Mouse (Mus musculus) heart, adult 8-10 months (tissue): ENCODE results near the gene Itgal. TPM values are rescaled to one million over a fixed set of nuclear protein-coding genes. Genes with fewer than 3 reads are reported as not detected.
"Not testable (repeated sequence)": the region's sequence is repeated elsewhere in the genome, so short reads cannot be mapped to it uniquely, and the experiment has no call there.

ENCODE experiments used
- DNase-seq: peaks from one replicate; pipeline ENCODE4 v3.0.0; 2022; ENCODE audit warnings: low spot score
- total RNA-seq, 4 experiments: library from RNA; stranded (reverse); gene quantifications; 2 replicates each; pipeline ENCODE4 v1.2.4; 2022

Itgal gene
- total RNA-seq, 4 experiments from 2014 or later, result 1.1 to 2.0 (median 1.6) TPM

DNA sequence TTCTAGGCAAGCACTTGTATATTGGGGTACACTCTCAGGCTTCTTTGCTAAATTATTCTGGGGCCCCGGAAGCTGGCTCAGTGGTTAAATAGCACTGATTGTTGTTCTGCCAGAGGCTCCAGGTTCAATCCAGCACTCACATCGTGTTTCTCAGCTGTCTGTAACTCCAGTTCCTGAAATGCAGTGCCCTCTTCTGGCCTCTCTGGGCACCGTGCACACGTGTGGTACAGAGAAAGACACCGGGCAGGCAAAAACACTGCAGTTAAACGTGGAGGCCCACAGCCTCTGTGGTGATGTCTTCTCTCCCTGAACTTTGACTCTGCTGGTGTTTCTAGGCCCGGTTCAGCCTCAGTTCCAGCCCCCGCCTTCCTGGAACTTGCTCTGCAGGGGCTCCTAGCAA, 17.7 kb upstream of the Itgal start:
- no peak for DNase-seq

DNA sequence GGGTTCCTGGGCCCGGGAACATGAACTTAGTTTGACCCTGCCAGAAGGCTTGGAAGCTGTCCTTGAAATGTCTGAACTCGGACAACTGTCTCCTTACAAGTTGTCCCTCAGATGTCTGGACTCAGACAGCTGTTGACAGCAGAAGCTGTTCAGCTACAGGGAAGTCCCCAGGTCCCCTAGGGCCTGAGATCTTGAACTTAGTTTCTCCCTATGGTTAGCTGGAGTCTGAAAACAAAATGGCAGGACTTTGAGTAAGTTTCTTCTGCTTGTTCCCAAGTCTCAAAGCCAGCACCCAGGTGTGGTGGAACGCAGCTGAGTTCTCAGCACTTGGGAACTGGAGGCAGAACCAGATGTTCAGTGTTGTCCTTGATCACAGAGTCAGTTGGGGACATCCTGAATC, 16.0 kb upstream of the Itgal start:
- DNase-seq, result peak; percentile 24

DNA sequence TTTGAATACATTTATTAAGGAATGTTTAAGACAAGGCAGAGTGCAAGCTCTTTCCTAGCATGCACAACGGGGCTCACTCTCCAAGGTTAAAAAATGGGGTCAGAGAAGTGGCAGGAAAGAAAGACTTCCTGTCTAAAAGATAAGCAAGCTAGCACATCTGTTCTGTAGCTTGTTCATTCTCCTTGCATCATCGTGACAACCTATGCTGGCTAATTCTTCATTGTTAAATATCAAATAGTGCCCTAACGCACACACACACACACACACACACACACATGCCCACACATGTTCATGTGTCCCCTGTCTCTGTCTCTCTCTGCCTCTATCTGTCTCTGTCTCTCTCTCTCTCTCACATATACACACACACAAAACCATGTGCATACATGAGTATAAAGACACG, 14.9 kb upstream of the Itgal start:
- no peak for DNase-seq

DNA sequence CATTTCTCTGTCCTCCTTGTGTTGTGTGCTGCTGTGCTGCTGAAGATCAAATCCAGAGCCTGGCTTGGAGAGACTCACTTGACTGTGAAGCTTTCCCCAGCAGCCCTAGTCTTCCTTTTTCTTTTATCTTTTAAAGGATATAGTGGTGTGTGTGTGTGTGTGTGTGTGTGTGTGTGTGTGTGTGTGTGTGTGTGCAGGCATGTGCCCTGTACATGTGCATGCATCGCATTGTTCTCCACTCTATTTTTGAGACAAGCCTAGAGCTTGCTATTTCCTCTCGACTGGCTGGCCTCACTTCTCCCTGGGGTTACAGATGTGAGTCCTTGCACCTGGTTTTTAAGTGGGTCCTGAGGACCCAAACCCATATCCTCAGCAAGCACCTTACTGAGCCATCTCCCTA, 13.9 kb upstream of the Itgal start:
- DNase-seq, result no peak

- DNase-seq, result no peak
These were observed 10.9 kb upstream of the Itgal start for GRCm38 (mm10) chr7:127285154-127285553.

GRCm38 (mm10) chr7:127287940-127288339, 8.1 kb upstream of the Itgal start:
- DNase-seq, result no peak

DNA sequence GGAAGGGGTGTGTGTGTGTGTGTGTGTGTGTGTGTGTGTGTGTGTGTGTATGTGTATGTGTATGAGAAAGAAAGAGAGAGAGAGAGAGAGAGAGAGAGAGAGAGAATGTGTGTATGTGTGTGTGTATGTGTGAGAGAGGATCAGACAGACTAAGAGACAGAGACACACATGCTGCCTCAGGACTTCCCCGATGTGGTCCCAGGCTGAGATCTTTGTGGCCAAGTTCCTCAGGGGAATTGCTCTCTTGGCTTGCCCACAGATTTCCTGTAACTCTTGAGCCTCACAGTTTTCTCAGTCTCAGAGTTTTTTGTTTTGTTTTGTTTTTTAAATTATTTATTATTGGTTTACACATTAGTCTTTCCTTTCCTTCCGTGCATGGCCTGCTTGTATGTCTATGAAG, 6.8 kb upstream of the Itgal start:
- no peak for DNase-seq

DNA sequence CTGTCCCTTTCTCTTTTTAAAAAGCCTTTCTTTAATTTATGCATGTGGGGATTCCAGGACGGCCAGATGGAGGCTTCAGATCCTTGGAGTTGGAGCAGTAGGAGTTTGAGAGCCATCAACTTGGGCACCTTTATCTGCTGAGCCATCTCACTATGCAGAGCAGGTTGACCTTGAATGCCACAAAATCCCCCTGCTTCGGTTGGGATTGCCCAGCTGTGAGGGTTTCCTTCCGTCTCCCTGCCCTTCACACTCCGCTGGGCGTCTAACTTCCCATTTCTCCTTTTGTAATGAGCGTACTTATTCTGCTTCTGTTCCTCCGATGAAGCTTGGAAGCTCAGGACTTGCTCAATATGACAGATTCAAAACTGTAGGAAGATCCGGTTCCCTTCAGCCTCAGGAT, 5.9 kb upstream of the Itgal start:
- DNase-seq, result no peak

DNA sequence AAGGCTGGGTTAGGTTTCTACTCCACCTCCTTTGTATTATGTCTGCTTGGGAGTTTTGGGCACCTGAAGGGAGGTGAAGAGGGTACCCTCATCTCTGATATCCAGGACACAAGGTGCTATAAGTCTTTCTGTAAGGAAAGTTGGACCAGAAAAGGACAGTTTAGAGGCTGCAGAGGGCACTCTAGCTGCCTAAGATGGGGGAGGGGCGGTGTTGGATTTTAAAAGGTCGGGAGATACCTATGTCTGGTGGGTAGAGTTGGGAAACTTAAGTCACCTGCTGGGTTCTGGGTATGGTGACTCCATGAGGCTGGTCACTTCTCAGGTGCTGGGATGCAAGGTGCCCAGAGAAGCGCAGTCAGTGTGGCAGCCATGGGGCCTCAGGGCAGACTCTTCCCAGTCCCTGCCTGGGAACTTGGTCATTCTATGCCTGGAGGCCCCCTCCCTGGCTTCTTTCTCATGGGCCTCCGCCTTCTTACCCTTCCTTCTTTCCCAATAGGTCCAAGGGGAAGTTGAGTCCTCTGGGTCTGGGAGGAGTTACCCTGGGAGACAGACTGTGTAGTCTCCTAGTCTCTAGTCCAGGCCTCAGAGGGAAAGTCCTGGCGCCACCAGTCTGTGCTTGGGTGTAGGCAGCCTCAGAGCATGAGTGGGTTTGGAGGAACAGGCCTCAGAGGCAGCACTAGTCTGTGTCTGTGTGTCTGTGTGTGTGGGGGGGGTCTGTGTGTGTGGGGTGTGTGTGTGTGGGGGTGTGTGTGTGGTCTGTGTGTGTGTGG, 911 bp downstream of the Itgal start:
- DNase-seq, result no peak

DNA sequence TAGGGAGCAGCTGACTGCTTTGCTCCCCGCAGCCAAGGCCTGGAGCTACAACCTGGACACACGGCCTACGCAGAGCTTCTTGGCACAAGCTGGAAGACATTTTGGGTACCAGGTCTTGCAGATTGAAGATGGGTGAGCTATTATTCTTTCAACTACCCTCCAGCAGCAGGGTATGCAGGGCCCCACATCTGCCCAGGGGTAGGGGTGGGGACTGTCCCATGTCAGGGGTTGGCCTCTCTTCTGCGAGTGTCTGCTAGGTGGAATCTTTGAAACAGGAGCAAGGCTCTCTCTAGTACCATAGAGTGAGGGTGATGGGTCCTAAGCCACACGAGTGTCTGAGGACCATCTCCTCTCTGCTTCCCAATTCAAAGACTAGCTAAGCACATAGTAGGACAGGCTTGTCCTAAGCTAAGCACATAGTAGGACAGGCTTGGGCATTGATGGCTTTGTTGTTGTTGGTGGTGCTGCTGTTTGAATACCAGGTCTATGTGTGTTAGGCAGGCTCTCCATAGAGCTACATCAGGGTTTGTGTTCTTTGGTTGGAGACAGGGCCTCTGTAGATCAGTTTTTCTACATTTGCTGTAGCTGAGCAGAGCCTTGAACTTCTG, 1.6 kb downstream of the Itgal start:
- DNase-seq, result no peak

GRCm38 (mm10) chr7:127308431-127308830, 12.4 kb downstream of the Itgal start:
- DNase-seq, result no peak

GRCm38 (mm10) chr7:127308887-127309286, 12.8 kb downstream of the Itgal start:
- peak; percentile 65 for DNase-seq

DNA sequence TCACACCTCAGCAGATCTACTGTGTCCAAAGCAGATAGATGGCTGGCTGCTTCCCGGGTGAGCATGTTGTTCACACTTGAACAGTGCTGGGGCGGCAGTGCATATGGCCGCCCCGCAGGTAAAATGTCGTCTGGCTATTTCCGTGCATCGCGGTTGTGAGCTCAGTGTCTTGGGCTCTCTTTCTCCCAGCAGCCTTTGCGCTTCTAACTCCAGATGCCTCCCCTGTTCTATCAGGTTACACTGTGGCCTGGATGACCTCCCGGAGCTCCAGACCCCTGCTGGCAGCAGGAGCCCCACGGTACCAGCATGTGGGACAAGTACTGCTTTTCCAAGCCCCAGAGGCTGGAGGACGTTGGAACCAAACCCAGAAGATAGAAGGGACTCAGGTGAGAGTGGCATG, 13.9 kb downstream of the Itgal start:
- no peak for DNase-seq

DNA sequence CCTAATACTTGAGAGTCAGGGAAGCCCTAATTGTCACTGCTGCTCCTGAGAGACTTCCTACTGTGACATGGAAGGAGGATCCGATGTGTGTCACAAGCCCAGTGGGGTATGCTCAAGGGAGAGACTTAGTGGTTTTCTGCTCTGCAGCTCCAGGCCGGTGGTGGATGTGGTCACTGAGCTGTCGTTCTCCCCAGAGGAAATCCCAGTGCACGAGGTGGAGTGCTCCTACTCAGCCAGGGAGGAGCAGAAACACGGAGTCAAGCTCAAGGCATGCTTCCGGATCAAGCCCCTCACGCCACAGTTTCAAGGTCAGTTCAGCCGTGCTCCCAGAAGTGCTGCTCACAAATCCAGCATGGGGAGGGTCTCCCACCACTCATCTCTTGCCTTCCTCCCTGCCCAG, 17.9 kb downstream of the Itgal start:
- DNase-seq, result no peak

DNA sequence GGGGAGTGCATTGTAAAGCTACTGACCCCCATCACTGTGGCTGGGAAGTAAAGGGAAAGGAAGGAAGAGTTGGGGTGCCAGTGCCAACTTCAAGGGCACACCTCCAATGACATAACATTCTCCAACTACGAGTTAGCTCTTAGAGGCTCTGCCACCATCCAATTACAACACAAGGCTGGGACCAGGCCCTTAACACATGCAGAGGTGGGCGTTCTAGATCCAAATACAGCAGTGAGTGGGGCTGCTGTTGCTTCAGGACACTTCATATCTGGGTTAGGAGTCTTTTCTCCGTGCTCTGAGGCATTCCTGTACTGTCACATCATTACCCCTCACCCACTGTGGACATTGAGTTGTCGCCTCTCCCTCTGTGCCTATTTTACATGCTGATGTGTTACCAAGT, 25.0 kb downstream of the Itgal start:
- no peak for DNase-seq

GRCm38 (mm10) chr7:127322085-127322484, 26.0 kb downstream of the Itgal start:
- no peak for DNase-seq

DNA sequence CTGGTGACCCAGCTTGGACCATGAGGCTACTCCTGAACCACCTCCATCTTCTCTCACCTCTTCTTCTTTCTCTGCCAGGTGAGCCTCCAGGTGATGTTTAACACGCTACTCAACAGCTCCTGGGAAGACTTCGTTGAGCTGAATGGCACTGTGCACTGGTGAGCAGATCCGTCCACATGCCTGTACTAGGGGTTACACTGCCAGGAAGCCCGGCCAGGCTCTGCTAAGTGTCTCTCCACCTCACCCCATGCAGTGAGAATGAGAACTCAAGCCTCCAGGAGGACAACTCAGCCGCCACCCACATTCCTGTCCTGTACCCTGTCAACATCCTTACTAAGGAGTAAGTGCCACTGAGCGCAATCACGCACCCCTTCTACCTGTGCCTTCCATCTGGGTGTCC, 28.9 kb downstream of the Itgal start:
- DNase-seq, result no peak

- DNase-seq, result no peak
These were observed 29.5 kb downstream of the Itgal start for GRCm38 (mm10) chr7:127325550-127325949.

DNA sequence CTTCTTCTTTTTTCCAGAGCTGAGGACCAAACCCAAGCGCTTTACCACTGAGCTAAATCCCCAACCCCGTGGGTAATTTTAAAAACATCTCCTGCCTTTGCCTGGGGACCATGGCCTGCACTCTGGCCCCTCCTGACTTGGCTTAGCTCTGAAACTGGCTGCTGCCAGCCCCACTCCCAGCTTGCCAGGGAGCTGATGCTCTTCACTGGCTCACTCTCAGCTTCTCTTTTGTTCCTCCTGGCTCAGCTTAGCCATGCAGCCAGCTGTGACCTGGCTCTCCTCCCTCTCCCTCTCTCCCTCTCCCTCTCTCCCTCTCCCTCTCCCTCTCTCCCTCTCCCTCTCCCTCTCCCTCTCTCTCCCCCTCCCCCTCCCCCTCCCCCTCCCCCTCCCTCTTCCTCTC, 30.6 kb downstream of the Itgal start:
- DNase-seq, result peak; percentile 51

DNA sequence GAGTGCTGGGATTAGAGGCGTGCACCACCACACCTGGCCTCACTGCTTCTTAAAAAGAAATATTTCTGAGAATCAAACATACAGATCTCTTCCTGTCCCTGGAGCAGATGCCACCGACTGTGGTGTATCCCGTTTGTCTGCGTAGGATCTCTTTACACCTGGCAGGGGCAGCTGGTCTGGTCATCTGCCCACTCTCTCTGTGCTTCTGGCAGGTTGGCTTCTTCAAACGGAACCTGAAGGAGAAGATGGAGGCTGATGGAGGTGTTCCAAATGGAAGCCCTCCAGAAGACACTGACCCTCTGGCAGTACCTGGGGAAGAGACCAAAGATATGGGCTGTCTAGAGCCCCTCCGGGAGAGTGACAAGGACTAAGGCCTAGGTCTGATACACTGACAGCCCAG, 37.2 kb downstream of the Itgal start:
- DNase-seq, result no peak

DNA sequence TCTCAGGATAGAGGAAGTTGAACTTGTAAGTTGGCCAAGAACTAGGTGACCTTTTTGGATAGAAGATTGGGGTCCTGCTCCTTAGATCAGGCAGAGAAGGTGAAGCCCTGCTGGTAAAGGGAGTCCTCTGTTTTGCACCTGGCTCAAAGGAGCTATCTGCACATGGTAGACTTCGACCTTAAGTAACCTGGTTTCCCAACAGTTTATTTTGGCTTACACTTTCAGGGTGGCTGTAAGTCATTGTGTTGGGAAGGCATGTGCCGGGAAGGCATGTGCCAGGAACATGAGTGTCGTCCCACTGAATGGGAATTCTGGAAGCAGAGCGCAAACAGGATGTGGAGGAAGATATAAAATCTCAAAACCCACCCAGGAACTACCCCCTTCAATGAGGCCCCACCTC, 39.5 kb downstream of the Itgal start:
- DNase-seq, result no peak

- DNase-seq, result no peak
These were observed 41.6 kb downstream of the Itgal start for GRCm38 (mm10) chr7:127337636-127338035.

GRCm38 (mm10) chr7:127341356-127341755, 45.3 kb downstream of the Itgal start:
- DNase-seq, result no peak

GRCm38 (mm10) chr7:127341861-127342260, 45.8 kb downstream of the Itgal start:
- DNase-seq, result not testable (repeated sequence)
